Comparison of ENCODE assay signal across 8 mouse cellular contexts in genomic region chr4:133967866-133968149, GRCm38 (mm10). TPM values are rescaled to one million over a fixed set of nuclear protein-coding genes. Genes with fewer than 3 reads are reported as not detected.
DNase-seq lines count a peak whose midpoint lies in the region; ATAC-seq and TF ChIP-seq lines count a peak whose summit lies in the region.

No protein-coding gene starts in this region.

- under 1% methylated on average over 23 of the region's 29 CpGs for WGBS in intestine, postnatal 0 days
- under 1% methylated on average over 29 of the region's 29 CpGs for WGBS in midbrain, embryonic 10.5 days

- H3K27ac ChIP-seq in intestine, postnatal 0 days (ENCODE audit: low read depth, low read length), result peak overlapping the region; percentile 99
- peak overlapping the region; percentile 100 for H3K27ac ChIP-seq in midbrain, embryonic 10.5 days (replicated peaks)

- peak overlapping the region; percentile 89 for H3K4me3 ChIP-seq in intestine, postnatal 0 days (ENCODE audit: low read depth, low read length)
- H3K4me3 ChIP-seq in midbrain, embryonic 10.5 days, result peak overlapping the region; percentile 86

- peak; percentile 82 for ATAC-seq in intestine, postnatal 0 days

- no peaks in the 10 kb centered on the region for H3K9me3 ChIP-seq in intestine, postnatal 0 days (ENCODE audit: control insufficient read depth)
- H3K9me3 ChIP-seq in midbrain, embryonic 10.5 days (replicated peaks), result no peaks in the 10 kb centered on the region

- peaks cover 39% of the 10 kb centered on the region for H3K36me3 ChIP-seq in intestine, postnatal 0 days (ENCODE audit: control insufficient read depth, insufficient read depth)
- peaks cover 59% of the 10 kb centered on the region for H3K36me3 ChIP-seq in midbrain, embryonic 10.5 days

- H3K4me2 ChIP-seq in intestine, postnatal 0 days (replicated peaks; ENCODE audit: low read depth), result peak overlapping the region; percentile 96

- H3K4me1 ChIP-seq in intestine, postnatal 0 days (replicated peaks; ENCODE audit: control insufficient read depth, insufficient read depth, low read length), result no peaks in the 10 kb centered on the region; the same call in 1 of the 2 replicates
- peaks cover 55% of the 10 kb centered on the region for H3K4me1 ChIP-seq in midbrain, embryonic 10.5 days

- H3K9ac ChIP-seq in intestine, postnatal 0 days (ENCODE audit: low read depth, low read length), result peak overlapping the region; percentile 96

- TF ChIP-seq CTCF in intestine, postnatal 0 days (IDR thresholded peaks at IDR 0.05; ENCODE audit: low read depth), result 0 out of 2 replicates have a peak, but pooled peaks have one; percentile 16

- H3K27me3 ChIP-seq in intestine, postnatal 0 days (replicated peaks; ENCODE audit: control insufficient read depth, insufficient read depth, low read length), result no peaks in the 10 kb centered on the region
- no peaks in the 10 kb centered on the region for H3K27me3 ChIP-seq in midbrain, embryonic 10.5 days (ENCODE audit: low read depth, poor library complexity, severe bottlenecking)

- intact Hi-C loops in left cerebral cortex, postnatal 36 days (cut with DNase I), result loop anchor here (2.0 kb wide), 1 partner anchor 57 kb away; no protein-coding TSS in a partner anchor

- peak; percentile 95 for DNase-seq in adrenal gland, postnatal 10 days
- peak; percentile 97 for DNase-seq in embryo, embryonic 9.5 days (ENCODE audit: extremely low spot score)
- DNase-seq in gastrocnemius, postnatal 4 days (ENCODE audit: low spot score in 2 of 2), result peak; percentile 87 to 95
- peak; percentile 88 to 89 for DNase-seq in left cerebral cortex, postnatal 36 days (ENCODE audit: low spot score in 2 of 2)
- peak; percentile 97 for DNase-seq in midbrain, embryonic 10.5 days (ENCODE audit: low spot score)
- peak; percentile 87 for DNase-seq in right cerebral cortex, postnatal 36 days (ENCODE audit: low spot score in 2 of 2)
- peak; percentile 97 for DNase-seq in yolk sac, embryonic 10.5 days (ENCODE audit: low spot score)

RNA-seq across cellular contexts. Expression of gene Hmgn2, which starts 0.6 kb away (rescaled TPM):
- total RNA-seq in adrenal gland, postnatal 10 days (2021), result 100 to 1,000 TPM; 273 to 322 TPM
- total RNA-seq in gastrocnemius, postnatal 4 days (2021), result 100 to 1,000 TPM; 473 to 485 TPM
- polyA plus RNA-seq in intestine, postnatal 0 days (2015; fragmentation: Nextera tagmentation; extraction: Ambion mirVana), result 605 and 661 TPM in 2 replicates
- total RNA-seq in left cerebral cortex, postnatal 36 days (2021), result 100 to 1,000 TPM in 1 of 2 experiments, 10 to 100 TPM in 1; 97.3 to 117 TPM
- polyA plus RNA-seq in midbrain, embryonic 10.5 days (2016; fragmentation: Nextera tagmentation; extraction: Ambion mirVana), result 3,615 and 3,770 TPM in 2 replicates

RNA-seq across cellular contexts. Expression of gene Dhdds, which starts 32.9 kb away (rescaled TPM):
- total RNA-seq in adrenal gland, postnatal 10 days (2021), result 10 to 100 TPM; 30.7 to 35.8 TPM
- 10 to 100 TPM; 27.1 to 28.8 TPM for total RNA-seq in gastrocnemius, postnatal 4 days (2021)
- 26.1 TPM in 2 replicates for polyA plus RNA-seq in intestine, postnatal 0 days (2015; fragmentation: Nextera tagmentation; extraction: Ambion mirVana)
- total RNA-seq in left cerebral cortex, postnatal 36 days (2021), result 10 to 100 TPM; 61.9 to 63.3 TPM
- polyA plus RNA-seq in midbrain, embryonic 10.5 days (2016; fragmentation: Nextera tagmentation; extraction: Ambion mirVana), result 38.8 and 41.4 TPM in 2 replicates

RNA-seq across cellular contexts. Expression of gene Lin28a, which starts 50.8 kb away (rescaled TPM):
- under 1 TPM; 0.18 to 0.36 TPM for total RNA-seq in adrenal gland, postnatal 10 days (2021)
- total RNA-seq in gastrocnemius, postnatal 4 days (2021), result 1 to 10 TPM; 2.7 to 3.5 TPM
- not detected in 2 replicates for polyA plus RNA-seq in intestine, postnatal 0 days (2015; fragmentation: Nextera tagmentation; extraction: Ambion mirVana)
- total RNA-seq in left cerebral cortex, postnatal 36 days (2021), result not detected
- polyA plus RNA-seq in midbrain, embryonic 10.5 days (2016; fragmentation: Nextera tagmentation; extraction: Ambion mirVana), result 16.9 and 29.2 TPM in 2 replicates

Comparison
In these comparisons a context has a peak if more than half of its experiments do, and no peak if none do; other contexts are left out.
1. Peak in every context shown above with its lines: DNase-seq, ATAC-seq, H3K4me3 ChIP-seq and H3K27ac ChIP-seq.